Mouse (Mus musculus) spleen, adult 2 months (tissue): Measurements from ENCODE around the gene Tmem60. TPM values are rescaled to one million over a fixed set of nuclear protein-coding genes. Genes with fewer than 3 reads are reported as not detected.

Source experiments
- DNase-seq, 2 experiments: peaks; one replicate each; pipeline versions ENCODE4 v3.0.0 to v3.0.0-alpha.2; 2012 to 2021; ENCODE audit warnings: low spot score in 2 of 2, low read depth in 1 of 2
- H3K27ac ChIP-seq: fragments of 200-500 bp; 2 replicates; pipeline ENCODE4 v1.5.1; 2012; ENCODE audit warnings: low read length, inconsistent platforms; ENCODE audit not compliant: insufficient read depth
- H3K27me3 ChIP-seq: fragments of 200-500 bp; 2 replicates; pipeline ENCODE4 v1.6.1; 2012; ENCODE audit warnings: mild to moderate bottlenecking, moderate library complexity, low read length, inconsistent platforms; ENCODE audit not compliant: control insufficient read depth, insufficient read depth
- H3K36me3 ChIP-seq: fragments of 200-500 bp; 2 replicates; pipeline ENCODE4 v1.6.1; 2012; ENCODE audit warnings: mild to moderate bottlenecking, low read length, inconsistent platforms; ENCODE audit not compliant: control insufficient read depth, insufficient read depth
- H3K4me1 ChIP-seq: fragments of 200-500 bp; 2 replicates; pipeline ENCODE4 v1.6.1; 2011; ENCODE audit warnings: inconsistent platforms; ENCODE audit not compliant: control insufficient read depth, insufficient read depth, insufficient read length
- H3K4me3 ChIP-seq: fragments of 200-500 bp; 2 replicates; pipeline ENCODE4 v1.5.1; 2011; ENCODE audit warnings: mild to moderate bottlenecking, inconsistent platforms; ENCODE audit not compliant: insufficient read depth, insufficient read length; ENCODE audit errors: extremely low read depth
- CTCF ChIP-seq: fragments of 200-500 bp; IDR thresholded peaks from 2 replicates; pipeline ENCODE4 v1.5.1; 2011; ENCODE audit warnings: mild to moderate bottlenecking, inconsistent platforms; ENCODE audit not compliant: insufficient read depth, insufficient read length, insufficient replicate concordance; ENCODE audit errors: extremely low read depth
- POLR2A ChIP-seq: fragments of 200-500 bp; IDR thresholded peaks from 2 replicates; pipeline ENCODE4 v1.6.1; 2011; ENCODE audit warnings: low read depth, low read length, inconsistent platforms
- WGBS: fragments of 180-500 bp; shearing (Covaris S2); methylation state at CpG from one replicate; pipeline ENCODE4 v1.1.7; 2018; 5-methylcytosine and 5-hydroxymethylcytosine counted together
- polyA plus RNA-seq: library from polyadenylated mRNA; depleted of rRNA; stranded (reverse); fragments of >200 nt; gene quantifications from 2 replicates; pipeline ENCODE4 v1.2.3, GENCODE M21; 2012

The Tmem60 gene
- polyA plus RNA-seq, 1 experiment, result 4.5 TPM

DNA sequence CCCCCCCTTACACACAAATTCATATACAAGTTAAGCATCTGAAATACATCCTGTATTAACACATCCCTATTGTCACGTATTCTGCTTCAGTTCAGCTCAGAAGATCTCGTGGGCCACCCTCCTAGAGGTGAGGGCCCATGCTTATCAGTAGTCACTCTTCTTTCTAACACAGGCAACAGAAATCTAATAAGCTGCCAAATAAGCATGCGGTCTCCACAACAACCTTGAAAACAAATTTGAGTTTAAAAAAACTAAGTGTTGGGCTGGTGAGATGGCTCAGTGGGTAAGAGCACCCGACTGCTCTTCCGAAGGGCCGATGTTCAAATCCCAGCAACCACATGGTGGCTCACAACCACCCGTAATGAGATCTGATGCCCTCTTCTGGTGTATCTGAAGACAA is 24.2 kb downstream of the Tmem60 start:
- H3K4me3 ChIP-seq, result no peak overlapping the region
- H3K4me1 ChIP-seq, result no peaks in the 10 kb centered on the region; the same call in 1 of the 2 replicates
- peaks cover 21% of the 10 kb centered on the region for H3K36me3 ChIP-seq
- DNase-seq, result no peak
- 91% methylated on average over 7 of the region's 7 CpGs for WGBS
- no peak overlapping the region for H3K27ac ChIP-seq
- no peaks in the 10 kb centered on the region for H3K27me3 ChIP-seq
- no peak for TF ChIP-seq CTCF
- TF ChIP-seq POLR2A, result no peak

DNA sequence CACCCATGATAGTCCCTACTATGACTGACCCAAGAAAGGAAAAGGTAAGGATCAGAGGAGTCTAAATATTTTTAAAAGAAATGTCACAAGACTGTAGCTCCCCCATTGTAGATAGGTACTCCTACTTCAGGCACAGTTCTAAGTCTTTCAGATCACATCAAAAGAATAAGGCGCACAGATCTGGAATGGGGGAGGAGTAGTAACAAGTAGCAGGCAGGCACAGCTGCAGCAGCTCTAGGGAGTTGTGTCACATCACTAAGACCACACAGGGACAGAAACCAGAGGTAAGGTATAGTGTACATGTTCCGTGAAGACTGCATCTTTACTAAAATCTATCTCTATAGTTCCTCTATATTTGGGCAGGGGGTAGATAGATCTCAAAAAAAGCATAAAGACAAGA is 29.8 kb downstream of the Tmem60 start:
- no peak for DNase-seq
- Histone ChIP-seq H3K36me3 (peaks cover 8% of the 10 kb centered on the region), H3K4me3 (no peak overlapping the region), H3K4me1 (no peaks in the 10 kb centered on the region; the same call in 1 of the 2 replicates), H3K27ac (no peak overlapping the region), H3K27me3 (no peaks in the 10 kb centered on the region)
- TF ChIP-seq CTCF (no peak), POLR2A (no peak)
- WGBS, result 80% methylated on average over 2 of the region's 2 CpGs

DNA sequence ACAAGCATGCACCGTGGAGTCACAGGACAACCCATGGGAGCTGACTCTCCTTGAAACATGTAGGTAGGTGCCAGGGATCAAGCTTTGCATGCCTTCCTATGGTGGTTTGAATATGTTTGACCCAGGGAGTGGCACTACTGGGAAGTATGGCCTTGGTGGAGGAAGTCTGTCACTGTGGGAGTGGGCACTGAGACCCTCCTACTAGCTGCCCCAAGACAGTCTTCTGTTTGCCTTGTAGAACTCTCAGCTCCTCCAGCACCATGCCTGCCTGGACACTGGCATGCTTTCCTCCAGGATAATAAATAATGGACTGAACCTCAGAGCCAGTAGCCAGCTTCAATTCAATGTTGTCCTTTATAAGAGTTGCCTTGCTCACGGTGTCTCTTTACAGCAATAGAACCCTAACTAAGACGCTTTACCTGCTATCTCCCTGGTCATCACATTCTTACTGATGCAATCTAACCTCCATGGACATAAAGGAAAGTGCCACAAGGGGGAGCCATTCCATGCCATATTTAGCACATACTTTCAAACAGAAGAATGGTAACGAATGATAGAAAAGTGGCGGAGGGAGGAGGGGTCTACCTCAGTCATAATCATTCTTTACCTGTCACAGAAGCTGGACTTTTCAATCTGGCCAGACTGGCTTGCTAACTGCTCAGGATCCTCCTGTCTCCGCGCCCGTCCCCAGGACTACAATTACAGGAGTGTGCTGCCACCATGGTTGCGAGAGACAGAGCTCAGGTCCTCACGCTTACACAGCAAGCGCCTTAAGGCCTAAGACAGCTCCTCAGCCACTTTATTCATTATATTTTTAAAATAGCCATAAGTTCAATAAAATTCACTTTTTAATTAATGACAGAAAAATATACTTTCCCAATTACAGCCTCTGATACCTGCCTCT is 31.6 kb downstream of the Tmem60 start:
- H3K36me3 ChIP-seq, result peaks cover 1% of the 10 kb centered on the region
- WGBS, result 79% methylated on average over 11 of the region's 11 CpGs
- H3K4me1 ChIP-seq, result no peaks in the 10 kb centered on the region; the same call in 1 of the 2 replicates
- DNase-seq, result peak; percentile 47 to 63
- H3K4me3 ChIP-seq, result no peak overlapping the region
- H3K27ac ChIP-seq, result no peak overlapping the region
- no peaks in the 10 kb centered on the region for H3K27me3 ChIP-seq
- TF ChIP-seq CTCF, result no peak; the same call in 1 of the 2 replicates
- no peak; the same call in 1 of the 2 replicates for TF ChIP-seq POLR2A

DNA sequence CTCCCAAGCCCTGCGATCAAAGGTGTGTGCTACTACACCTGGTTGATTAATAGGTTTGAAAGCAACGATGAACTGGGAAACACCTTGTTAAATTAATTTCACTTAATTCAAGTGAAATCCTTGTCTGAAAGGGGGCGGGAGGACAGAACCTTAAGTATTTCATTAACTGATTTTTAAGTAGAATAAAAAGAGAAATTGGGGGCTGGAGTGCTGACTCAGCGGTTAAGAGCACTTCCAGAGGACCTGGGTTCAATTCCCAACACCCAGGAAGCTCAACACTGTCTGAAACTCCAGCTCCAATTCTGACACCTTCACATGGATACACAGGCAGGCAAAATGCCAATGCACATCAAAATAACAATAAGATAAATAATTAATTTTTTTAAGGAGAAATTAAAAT is 37.0 kb downstream of the Tmem60 start:
- 97% methylated on average over 4 of the region's 4 CpGs for WGBS
- Histone ChIP-seq H3K4me1 (no peaks in the 10 kb centered on the region), H3K36me3 (peaks cover 10% of the 10 kb centered on the region), H3K27ac (no peak overlapping the region), H3K4me3 (no peak overlapping the region), H3K27me3 (no peaks in the 10 kb centered on the region)
- no peak for DNase-seq
- TF ChIP-seq POLR2A, result no peak
- no peak for TF ChIP-seq CTCF

DNA sequence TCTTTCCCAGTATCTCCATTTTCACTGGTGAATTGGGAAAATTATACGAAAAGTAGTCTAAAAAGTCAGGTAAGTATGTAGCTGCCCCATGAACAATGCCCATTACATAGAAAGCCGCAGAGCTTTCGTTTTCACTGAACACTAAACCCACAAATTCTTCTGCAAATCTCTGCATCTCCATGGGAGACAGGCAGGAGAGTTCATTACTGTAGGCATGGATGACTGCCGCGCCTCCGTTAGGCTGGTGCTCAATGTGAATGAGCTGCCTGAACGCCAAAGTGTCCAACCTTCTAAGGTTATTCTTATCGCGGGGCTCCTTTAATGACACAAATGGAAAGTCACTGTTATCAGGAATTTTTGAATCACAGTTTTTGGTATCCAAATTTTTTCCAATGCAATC is 37.6 kb downstream of the Tmem60 start:
- Histone ChIP-seq H3K4me3 (no peak overlapping the region), H3K27ac (no peak overlapping the region), H3K36me3 (peaks cover 9% of the 10 kb centered on the region), H3K4me1 (no peaks in the 10 kb centered on the region), H3K27me3 (no peaks in the 10 kb centered on the region)
- WGBS, result 96% methylated on average over 9 of the region's 9 CpGs
- TF ChIP-seq POLR2A (no peak), CTCF (no peak)
- DNase-seq, result no peak

DNA sequence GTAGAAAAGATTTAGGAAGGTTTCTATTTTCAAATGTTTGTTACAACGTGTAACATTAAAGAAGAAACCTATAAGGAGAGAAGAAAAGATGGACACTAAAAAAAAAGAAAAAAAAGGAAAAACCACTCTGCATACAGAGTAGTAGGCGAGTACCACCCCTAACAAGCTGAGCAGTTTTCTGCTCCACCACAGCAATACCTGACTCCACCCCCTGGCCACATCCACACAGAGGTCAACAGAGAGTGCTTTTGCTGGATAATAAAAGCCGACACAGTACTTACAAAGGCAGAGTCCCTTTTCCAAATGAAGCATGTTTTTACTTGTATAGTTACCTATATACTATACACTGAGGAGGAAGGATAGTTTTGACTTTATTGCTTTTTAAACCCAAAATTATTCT is 42.6 kb downstream of the Tmem60 start:
- peaks cover 7% of the 10 kb centered on the region for H3K36me3 ChIP-seq

DNA sequence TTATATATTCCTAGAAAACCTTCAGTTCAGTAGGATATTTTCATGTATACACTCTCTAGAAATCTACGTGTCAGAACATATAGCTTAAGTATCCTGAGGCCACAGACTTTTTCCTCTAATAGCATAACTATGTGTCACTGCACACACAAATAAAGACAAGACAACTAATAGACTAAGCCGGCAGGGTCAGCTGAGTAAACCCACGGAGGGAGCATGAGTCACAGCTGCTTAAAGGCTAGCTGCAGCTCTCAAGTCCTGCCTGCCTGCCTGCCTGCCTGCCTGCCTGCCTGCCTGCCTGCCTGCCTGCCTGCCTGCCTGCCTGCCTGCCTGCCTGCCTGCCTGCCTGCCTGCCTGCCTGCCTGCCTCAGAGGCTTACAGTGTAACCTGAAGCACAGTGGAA is 43.5 kb downstream of the Tmem60 start:
- Histone ChIP-seq H3K4me1 (no peaks in the 10 kb centered on the region), H3K27me3 (no peaks in the 10 kb centered on the region), H3K4me3 (no peak overlapping the region), H3K27ac (no peak overlapping the region), H3K36me3 (peaks cover 4% of the 10 kb centered on the region)
- TF ChIP-seq CTCF (no peak), POLR2A (no peak)
- DNase-seq, result no peak
- WGBS, result 89% methylated on average over 3 of the region's 3 CpGs

More for the DNA sequence above, 42.6 kb downstream of the Tmem60 start:
- Histone ChIP-seq H3K27ac (no peak overlapping the region), H3K27me3 (no peaks in the 10 kb centered on the region), H3K4me3 (no peak overlapping the region), H3K4me1 (no peaks in the 10 kb centered on the region)
- WGBS, result 40% methylated on average over 3 of the region's 3 CpGs
- TF ChIP-seq POLR2A (no peak), CTCF (no peak)
- DNase-seq, result no peak
